Mouse (Mus musculus): ENCODE data around the gene Bap1. TPM values are rescaled to one million over a fixed set of nuclear protein-coding genes. Genes with fewer than 3 reads are reported as not detected.

The Bap1 gene
- 20.7 and 22.4 TPM in 2 replicates for polyA plus RNA-seq (2015; fragmentation: Nextera tagmentation; extraction: Ambion mirVana)

- no peaks in the 10 kb centered on the region for H3K27me3 ChIP-seq (replicated peaks; ENCODE audit: control insufficient read depth, insufficient read depth, low read length)
- no peaks in the 10 kb centered on the region for H3K4me1 ChIP-seq (replicated peaks; ENCODE audit: control insufficient read depth, insufficient read depth, low read length)
- H3K9me3 ChIP-seq (ENCODE audit: control insufficient read depth), result no peaks in the 10 kb centered on the region
- TF ChIP-seq CTCF (IDR thresholded peaks at IDR 0.05; ENCODE audit: low read depth), result peak; percentile 24
- WGBS, result under 1% methylated on average over 75 of the region's 75 CpGs
- peaks cover 30% of the 10 kb centered on the region for H3K36me3 ChIP-seq (ENCODE audit: control insufficient read depth, insufficient read depth)
- ATAC-seq, result peak; percentile 95
- H3K4me2 ChIP-seq (replicated peaks; ENCODE audit: low read depth), result peak within 1 kb of the TSS; percentile 81
- peak within 1 kb of the TSS; percentile 85 for H3K9ac ChIP-seq (ENCODE audit: low read depth, low read length)
- peak within 1 kb of the TSS; percentile 71 for H3K4me3 ChIP-seq (ENCODE audit: low read depth, low read length)
- H3K27ac ChIP-seq (ENCODE audit: low read depth, low read length), result peak within 1 kb of the TSS; percentile 85
Observed at GRCm38 (mm10) chr14:31251084-31251604, at the start of gene Bap1, which contains the start of gene Phf7. Gene Bap1, plus strand, starts transcription at chr14:31251450. Gene Phf7, minus strand, starts transcription at chr14:31251317.

- Histone ChIP-seq H3K4me1 (replicated peaks; ENCODE audit: control insufficient read depth, insufficient read depth, low read length) (no peaks in the 10 kb centered on the region; the same call in 1 of the 2 replicates), H3K27me3 (replicated peaks; ENCODE audit: control insufficient read depth, insufficient read depth, low read length) (no peaks in the 10 kb centered on the region), H3K4me3 (ENCODE audit: low read depth, low read length) (peak overlapping the region; percentile 83), H3K9ac (ENCODE audit: low read depth, low read length) (peak overlapping the region; percentile 94; the same call in 1 of the 2 replicates), H3K27ac (ENCODE audit: low read depth, low read length) (0 out of 2 replicates have a peak overlapping the region, but pooled peaks have one; percentile 88), H3K4me2 (replicated peaks; ENCODE audit: low read depth) (peak overlapping the region; percentile 88), H3K36me3 (ENCODE audit: control insufficient read depth, insufficient read depth) (peaks cover 43% of the 10 kb centered on the region), H3K9me3 (ENCODE audit: control insufficient read depth) (no peaks in the 10 kb centered on the region)
- no peak for TF ChIP-seq CTCF (IDR thresholded peaks at IDR 0.05; ENCODE audit: low read depth)
- ATAC-seq, result no peak; the same call in 1 of the 2 replicates
- WGBS, result 40% methylated on average over 4 of the region's 4 CpGs
Observed at GRCm38 (mm10) chr14:31204844-31205243, 46.4 kb upstream of the Bap1 start.

GRCm38 (mm10) chr14:31205244-31205561, 46.0 kb upstream of the Bap1 start:
- no peaks in the 10 kb centered on the region; the same call in 1 of the 2 replicates for H3K4me1 ChIP-seq (replicated peaks; ENCODE audit: control insufficient read depth, insufficient read depth, low read length)
- peak overlapping the region; percentile 88 for H3K4me2 ChIP-seq (replicated peaks; ENCODE audit: low read depth)
- WGBS, result 6% methylated on average over 7 of the region's 8 CpGs
- H3K9ac ChIP-seq (ENCODE audit: low read depth, low read length), result peak overlapping the region; percentile 94
- H3K27ac ChIP-seq (ENCODE audit: low read depth, low read length), result peak overlapping the region; percentile 88
- peak overlapping the region; percentile 83 for H3K4me3 ChIP-seq (ENCODE audit: low read depth, low read length)
- no peaks in the 10 kb centered on the region for H3K27me3 ChIP-seq (replicated peaks; ENCODE audit: control insufficient read depth, insufficient read depth, low read length)
- no peak for TF ChIP-seq CTCF (IDR thresholded peaks at IDR 0.05; ENCODE audit: low read depth)
- H3K36me3 ChIP-seq (ENCODE audit: control insufficient read depth, insufficient read depth), result peaks cover 39% of the 10 kb centered on the region
- ATAC-seq, result peak; percentile 25
- no peaks in the 10 kb centered on the region for H3K9me3 ChIP-seq (ENCODE audit: control insufficient read depth)

- peaks cover 33% of the 10 kb centered on the region for H3K36me3 ChIP-seq (ENCODE audit: control insufficient read depth, insufficient read depth)
- peak overlapping the region; percentile 94 for H3K9ac ChIP-seq (ENCODE audit: low read depth, low read length)
- no peaks in the 10 kb centered on the region; the same call in 1 of the 2 replicates for H3K4me1 ChIP-seq (replicated peaks; ENCODE audit: control insufficient read depth, insufficient read depth, low read length)
- peak overlapping the region; percentile 83 for H3K4me3 ChIP-seq (ENCODE audit: low read depth, low read length)
- WGBS, result under 1% methylated on average over 39 of the region's 39 CpGs
- no peaks in the 10 kb centered on the region for H3K9me3 ChIP-seq (ENCODE audit: control insufficient read depth)
- peak overlapping the region; percentile 88 for H3K4me2 ChIP-seq (replicated peaks; ENCODE audit: low read depth)
- no peak for TF ChIP-seq CTCF (IDR thresholded peaks at IDR 0.05; ENCODE audit: low read depth)
- ATAC-seq, result peak; percentile 51
- no peaks in the 10 kb centered on the region for H3K27me3 ChIP-seq (replicated peaks; ENCODE audit: control insufficient read depth, insufficient read depth, low read length)
- peak overlapping the region; percentile 88 for H3K27ac ChIP-seq (ENCODE audit: low read depth, low read length)
Observed at GRCm38 (mm10) chr14:31205562-31206467, 45.4 kb upstream of the Bap1 start.

GRCm38 (mm10) chr14:31206472-31206981, 44.7 kb upstream of the Bap1 start:
- Histone ChIP-seq H3K4me3 (ENCODE audit: low read depth, low read length) (peak overlapping the region; percentile 83), H3K4me2 (replicated peaks; ENCODE audit: low read depth) (peak overlapping the region; percentile 88), H3K9me3 (ENCODE audit: control insufficient read depth) (no peaks in the 10 kb centered on the region), H3K4me1 (replicated peaks; ENCODE audit: control insufficient read depth, insufficient read depth, low read length) (no peaks in the 10 kb centered on the region; the same call in 1 of the 2 replicates), H3K27me3 (replicated peaks; ENCODE audit: control insufficient read depth, insufficient read depth, low read length) (no peaks in the 10 kb centered on the region), H3K36me3 (ENCODE audit: control insufficient read depth, insufficient read depth) (peaks cover 27% of the 10 kb centered on the region), H3K9ac (ENCODE audit: low read depth, low read length) (peak overlapping the region; percentile 94), H3K27ac (ENCODE audit: low read depth, low read length) (peak overlapping the region; percentile 88)
- peak; percentile 66 for ATAC-seq
- TF ChIP-seq CTCF (IDR thresholded peaks at IDR 0.05; ENCODE audit: low read depth), result no peak
- under 1% methylated on average over 46 of the region's 48 CpGs for WGBS

All from intestine, postnatal 0 days (tissue).